Mouse (Mus musculus) C3H10T1/2 (cell line): ENCODE results near the gene 1810055G02Rik. TPM values are rescaled to one million over a fixed set of nuclear protein-coding genes. Genes with fewer than 3 reads are reported as not detected.

Source experiments
- polyA plus RNA-seq, 2 experiments: library from polyadenylated mRNA; unstranded; fragments of >200 nt; fragmentation: generic; extraction: Trizol; gene quantifications; one replicate each; pipeline ENCODE4 v1.2.1; 2012; ENCODE audit warnings: missing spikeins in 2 of 2

Gene 1810055G02Rik
- 10 to 100 TPM; 27.5 to 68.4 TPM for polyA plus RNA-seq

DNA sequence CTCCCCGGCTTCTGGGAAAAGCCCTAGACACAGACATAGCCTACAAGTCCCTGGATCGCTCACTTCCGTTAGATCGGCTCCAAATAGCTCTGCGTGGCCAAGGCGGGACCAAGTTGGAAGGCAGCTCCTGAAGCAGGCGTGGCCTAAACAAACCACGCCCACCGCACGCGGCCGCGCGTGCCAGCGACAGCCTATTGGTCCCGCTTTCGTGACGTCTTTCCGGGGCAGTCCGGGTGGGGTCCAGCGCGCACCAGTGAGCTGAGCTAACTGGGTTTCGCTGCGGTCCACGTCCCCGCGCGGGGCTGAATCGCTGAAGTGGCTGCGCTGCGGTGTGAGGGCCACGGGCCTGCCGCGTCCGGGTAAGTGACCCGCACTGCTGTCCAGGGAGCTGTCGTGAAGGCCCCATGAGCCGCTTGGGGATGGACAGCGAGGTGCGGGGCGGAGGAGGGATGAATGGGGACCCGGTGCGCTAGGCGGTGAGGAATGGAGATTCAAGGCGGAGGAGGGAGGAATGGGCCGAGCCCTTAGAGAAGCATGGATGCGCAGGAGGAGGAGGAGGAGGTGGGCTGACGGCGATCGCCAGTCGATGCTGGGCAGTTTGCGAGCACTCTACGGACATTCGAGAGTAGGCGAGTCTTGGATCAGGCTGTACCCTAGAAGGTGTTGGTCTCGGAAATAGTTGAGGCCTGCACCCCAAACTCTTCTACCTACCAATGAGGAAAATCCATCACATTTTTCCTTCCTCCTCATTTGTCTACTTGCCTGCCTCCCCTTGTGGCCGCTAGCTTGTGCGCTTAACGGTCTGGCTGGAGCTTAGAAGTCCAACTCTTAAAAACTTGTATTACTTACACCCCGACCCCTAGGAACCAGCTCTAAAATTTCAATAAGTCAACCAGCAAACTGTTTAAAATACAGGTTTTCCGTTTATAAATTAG lies at the start of gene 1810055G02Rik:
Gene 1810055G02Rik, plus strand, starts transcription at position 216 of the 935 bp plus-strand sequence.

DNA sequence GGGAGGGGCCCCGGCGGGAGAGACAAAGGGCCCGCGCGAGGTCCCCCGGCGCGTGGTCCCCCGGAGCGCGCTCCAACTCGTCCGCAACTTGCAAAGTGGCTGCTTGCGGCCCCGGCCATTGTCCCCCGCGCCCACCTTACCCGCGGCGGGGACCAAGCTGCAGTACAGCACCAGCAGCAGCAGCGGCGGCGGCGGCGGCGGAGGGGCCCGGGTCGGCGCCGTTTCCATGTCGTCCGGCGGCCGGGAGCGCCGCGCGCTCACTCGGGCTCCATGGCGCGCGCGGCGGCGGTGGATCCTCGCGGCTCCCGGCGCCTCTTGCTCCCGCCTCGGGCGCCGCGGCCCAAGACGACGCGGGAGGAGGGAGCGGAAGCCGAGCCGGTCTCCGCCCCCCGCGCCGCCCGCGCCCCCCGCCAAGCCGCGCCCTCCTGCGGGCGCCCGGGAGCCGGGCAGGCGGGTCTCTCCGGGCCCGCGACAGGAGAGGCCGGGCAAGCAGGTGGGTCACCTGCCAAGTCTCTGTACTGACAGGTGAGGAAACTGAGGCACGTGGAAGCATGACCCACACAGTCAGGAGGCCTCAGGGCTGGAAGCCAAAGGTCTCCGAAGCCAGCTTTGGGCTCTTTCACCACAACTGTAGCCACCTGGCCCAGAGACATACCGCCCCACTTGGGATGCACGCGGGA lies 21.7 kb upstream of the 1810055G02Rik start, which contains the start of gene Lrp5:
Gene Lrp5, minus strand, starts transcription at position 350 of the 680 bp plus-strand sequence.

DNA sequence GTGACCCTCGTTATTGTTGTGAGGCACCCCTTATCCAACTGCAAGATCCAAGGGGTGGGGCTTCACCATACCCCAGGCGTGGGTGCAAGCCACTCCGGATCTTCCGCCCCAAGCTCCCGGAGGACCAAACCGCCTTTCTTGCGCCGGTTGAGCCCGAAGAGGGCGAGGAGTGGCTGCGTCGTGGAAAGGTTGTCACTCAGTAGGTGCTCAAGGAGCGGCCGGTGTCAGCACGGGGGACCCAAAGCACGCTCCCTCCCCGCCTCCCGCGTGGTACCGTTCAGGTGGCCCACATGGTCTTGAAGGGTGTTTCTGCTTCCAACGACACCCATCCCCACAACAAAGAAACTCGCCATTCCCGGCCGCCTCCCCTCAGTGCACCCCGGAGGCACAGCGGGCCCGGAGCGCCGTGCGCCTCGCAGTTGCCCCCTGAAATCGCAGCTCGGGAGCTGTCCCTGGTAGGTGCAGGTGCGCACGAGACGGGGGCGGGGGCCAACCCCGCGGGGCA lies 59.2 kb downstream of the 1810055G02Rik start, which contains the start of gene Kmt5b:
Gene Kmt5b, plus strand, starts transcription at position 146 of the 505 bp plus-strand sequence.

Other genes starting within 250 kb of the 1810055G02Rik start
- 10 to 100 TPM in 1 of 2 experiments, 1 to 10 TPM in 1; 1.8 to 25.2 TPM for gene Ppp6r3, start 132.5 kb upstream of the 1810055G02Rik start, polyA plus RNA-seq
- 10 to 100 TPM in 1 of 2 experiments, 1 to 10 TPM in 1; 6.6 to 48.0 TPM for gene Lrp5, start 21.7 kb upstream of the 1810055G02Rik start, polyA plus RNA-seq
- gene Kmt5b, start 59.1 kb downstream of the 1810055G02Rik start, polyA plus RNA-seq: 1 to 10 TPM in 1 of 2 experiments, under 1 TPM in 1; 0.35 to 8.2 TPM
- 10 to 100 TPM in 1 of 2 experiments, 1 to 10 TPM in 1; 3.8 to 19.2 TPM for gene Chka, start 143.5 kb downstream of the 1810055G02Rik start, polyA plus RNA-seq
- 10 to 100 TPM; 46.1 to 53.3 TPM for gene Tcirg1, start 198.8 kb downstream of the 1810055G02Rik start, polyA plus RNA-seq
- 100 to 1,000 TPM; 269 to 451 TPM for gene Ndufs8, start 204.5 kb downstream of the 1810055G02Rik start, polyA plus RNA-seq
- 1 to 10 TPM; 2.7 to 8.3 TPM for gene Aldh3b1, start 221.5 kb downstream of the 1810055G02Rik start, polyA plus RNA-seq
- under 1 TPM; 0.01 to 0.08 TPM for gene Unc93b1, start 226.9 kb downstream of the 1810055G02Rik start, polyA plus RNA-seq